Mouse (Mus musculus) MEL (cell line): ENCODE data around the gene Pik3cd. TPM values are rescaled to one million over a fixed set of nuclear protein-coding genes. Genes with fewer than 3 reads are reported as not detected.

Experiments used
- DNase-seq: peaks from one replicate; pipeline ENCODE4 v3.0.0; 2011; ENCODE audit warnings: low read depth, low spot score
- H3K27ac ChIP-seq: 2 replicates; pipeline ENCODE4 v1.5.1; 2012; ENCODE audit warnings: low read depth, mild to moderate bottlenecking, control low read depth, low read length, moderate library complexity; ENCODE audit not compliant: control insufficient read depth
- H3K27me3 ChIP-seq, 2 experiments: fragments of 150-350 bp in 1 of 2; sonication (generic) in 1 of 2; 2 replicates each; pipeline ENCODE4 v1.6.1; 2012; ENCODE audit warnings: low read length in 2 of 2, mild to moderate bottlenecking in 2 of 2, improper control_type of control experiment in 1 of 2, moderate library complexity in 1 of 2; ENCODE audit not compliant: insufficient read depth in 2 of 2, control insufficient read depth in 1 of 2
- H3K36me3 ChIP-seq, 2 experiments: 2 replicates each; pipeline ENCODE4 v1.6.1; 2012 to 2014; ENCODE audit warnings: low read length in 2 of 2, improper control_type of control experiment in 1 of 2, inconsistent platforms in 1 of 2, mild to moderate bottlenecking in 1 of 2; ENCODE audit not compliant: insufficient read depth in 2 of 2, control insufficient read depth in 1 of 2
- H3K4me1 ChIP-seq, 2 experiments: fragments of 150-350 bp in 1 of 2; sonication (generic) in 1 of 2; 2 replicates each; pipeline ENCODE4 v1.6.1; 2012; ENCODE audit warnings: low read length in 2 of 2, improper control_type of control experiment in 1 of 2, mild to moderate bottlenecking in 1 of 2; ENCODE audit not compliant: insufficient read depth in 2 of 2, control insufficient read depth in 1 of 2
- H3K4me3 ChIP-seq, 2 experiments: fragments of 150-350 bp in 1 of 2; sonication (generic) in 1 of 2; 2 replicates each; pipeline ENCODE4 v1.5.1; 2012; ENCODE audit warnings: low read depth in 2 of 2, low read length in 2 of 2, mild to moderate bottlenecking in 2 of 2, moderate library complexity in 2 of 2, control low read depth in 1 of 2, improper control_type of control experiment in 1 of 2; ENCODE audit not compliant: control insufficient read depth in 1 of 2, insufficient read depth in 1 of 2
- H3K79me2 ChIP-seq: 2 replicates; pipeline ENCODE4 v1.6.1; 2012; ENCODE audit warnings: mild to moderate bottlenecking, low read length, moderate library complexity; ENCODE audit not compliant: control insufficient read depth, poor library complexity, insufficient read depth
- H3K9ac ChIP-seq: 2 replicates; pipeline ENCODE4 v1.6.1; 2012; ENCODE audit warnings: low read depth, mild to moderate bottlenecking, control low read depth, low read length, moderate library complexity; ENCODE audit not compliant: control insufficient read depth, poor library complexity, severe bottlenecking
- H3K9me3 ChIP-seq: fragments of 150-350 bp; sonication (generic); replicated peaks from 2 replicates; pipeline ENCODE4 v1.6.1; 2012; ENCODE audit warnings: mild to moderate bottlenecking, low read length, improper control_type of control experiment, moderate library complexity; ENCODE audit not compliant: insufficient read depth
- BHLHE40 ChIP-seq: IDR thresholded peaks from 2 replicates; pipeline ENCODE4 v1.6.1; 2012; ENCODE audit warnings: low read depth, mild to moderate bottlenecking, inconsistent platforms, low read length, improper control_type of control experiment, borderline replicate concordance
- CHD1 ChIP-seq: IDR thresholded peaks from 2 replicates; pipeline ENCODE4 v1.6.1; 2012; ENCODE audit warnings: low read depth, mild to moderate bottlenecking, inconsistent platforms, low read length, improper control_type of control experiment
- CTCF ChIP-seq, 3 experiments: IDR thresholded peaks in 2 of 3; conservative IDR thresholded peaks in 1 of 3; 2 replicates each; pipeline ENCODE4 v1.5.1; 2011 to 2012; ENCODE audit warnings: low read length in 3 of 3, low read depth in 2 of 3, mild to moderate bottlenecking in 2 of 3, improper control_type of control experiment in 1 of 3, inconsistent platforms in 1 of 3, mixed read lengths in 1 of 3, moderate library complexity in 1 of 3; ENCODE audit not compliant: control insufficient read depth in 1 of 3, insufficient read depth in 1 of 3, poor library complexity in 1 of 3, severe bottlenecking in 1 of 3
- E2F4 ChIP-seq: IDR thresholded peaks from 2 replicates; pipeline ENCODE4 v1.6.1; 2011; ENCODE audit warnings: low read depth, low read length, improper control_type of control experiment, borderline replicate concordance
- ELF1 ChIP-seq: IDR thresholded peaks from 2 replicates; pipeline ENCODE4 v1.6.1; 2014; ENCODE audit warnings: low read depth, mild to moderate bottlenecking, inconsistent platforms, low read length, improper control_type of control experiment, moderate library complexity
- EP300 ChIP-seq, 2 experiments: IDR thresholded peaks; 2 replicates each; pipeline ENCODE4 v1.6.1; 2011; ENCODE audit warnings: improper control_type of control experiment in 2 of 2, low read length in 2 of 2, low read depth in 1 of 2, mild to moderate bottlenecking in 1 of 2
- ETS1 ChIP-seq: IDR thresholded peaks from 2 replicates; pipeline ENCODE4 v1.6.1; 2012; ENCODE audit warnings: low read depth, mild to moderate bottlenecking, inconsistent platforms, low read length, improper control_type of control experiment, moderate library complexity
- GABPA ChIP-seq: IDR thresholded peaks from 2 replicates; pipeline ENCODE4 v1.6.1; 2012; ENCODE audit warnings: low read depth, mild to moderate bottlenecking, inconsistent platforms, low read length, improper control_type of control experiment, moderate library complexity
- GATA1 ChIP-seq: IDR thresholded peaks from 2 replicates; pipeline ENCODE4 v1.6.1; 2011; ENCODE audit warnings: low read depth, low read length, improper control_type of control experiment
- MAX ChIP-seq: IDR thresholded peaks from 2 replicates; pipeline ENCODE4 v1.6.1; 2011; ENCODE audit warnings: low read length, improper control_type of control experiment
- MAZ ChIP-seq: IDR thresholded peaks from 2 replicates; pipeline ENCODE4 v1.6.1; 2012; ENCODE audit warnings: low read depth, mild to moderate bottlenecking, inconsistent platforms, low read length, improper control_type of control experiment
- MEF2A ChIP-seq: IDR thresholded peaks from 2 replicates; pipeline ENCODE4 v1.6.1; 2014; ENCODE audit warnings: low read depth, mild to moderate bottlenecking, inconsistent platforms, low read length, improper control_type of control experiment; ENCODE audit not compliant: poor library complexity, insufficient replicate concordance, severe bottlenecking; ENCODE audit errors: extremely low read depth
- MXI1 ChIP-seq: IDR thresholded peaks from 2 replicates; pipeline ENCODE4 v1.6.1; 2011; ENCODE audit warnings: mild to moderate bottlenecking, low read depth, low read length, improper control_type of control experiment
- MYB ChIP-seq: IDR thresholded peaks from 2 replicates; pipeline ENCODE4 v1.6.1; 2011; ENCODE audit warnings: mild to moderate bottlenecking, low read depth, low read length, improper control_type of control experiment
- MYC ChIP-seq: IDR thresholded peaks from 2 replicates; pipeline ENCODE4 v1.6.1; 2011; ENCODE audit warnings: low read depth, mild to moderate bottlenecking, low read length, improper control_type of control experiment, moderate library complexity
- POLR2A ChIP-seq, 2 experiments: IDR thresholded peaks; 2 replicates each; pipeline ENCODE4 v1.6.1; 2011 to 2012; ENCODE audit warnings: low read length in 2 of 2, mild to moderate bottlenecking in 2 of 2, control low read depth in 1 of 2, improper control_type of control experiment in 1 of 2, low read depth in 1 of 2, moderate library complexity in 1 of 2; ENCODE audit not compliant: control insufficient read depth in 1 of 2, insufficient read depth in 1 of 2, poor library complexity in 1 of 2
- POLR2AphosphoS2 ChIP-seq: IDR thresholded peaks from 2 replicates; pipeline ENCODE4 v1.6.1; 2011; ENCODE audit warnings: low read length, improper control_type of control experiment
- POLR2AphosphoS5 ChIP-seq: IDR thresholded peaks from 2 replicates; pipeline ENCODE4 v1.6.1; 2012; ENCODE audit warnings: low read depth, borderline replicate concordance, mild to moderate bottlenecking, inconsistent platforms, low read length, moderate library complexity, mixed read lengths
- RAD21 ChIP-seq: IDR thresholded peaks from 2 replicates; pipeline ENCODE4 v1.6.1; 2011; ENCODE audit warnings: mild to moderate bottlenecking, low read depth, low read length, improper control_type of control experiment
- RCOR1 ChIP-seq: IDR thresholded peaks from 2 replicates; pipeline ENCODE4 v1.6.1; 2012; ENCODE audit warnings: low read depth, mild to moderate bottlenecking, inconsistent platforms, low read length, improper control_type of control experiment
- SMC3 ChIP-seq: IDR thresholded peaks from 2 replicates; pipeline ENCODE4 v1.6.1; 2011; ENCODE audit warnings: low read depth, low read length, improper control_type of control experiment
- TBP ChIP-seq: IDR thresholded peaks from 2 replicates; pipeline ENCODE4 v1.8.0; 2011; ENCODE audit warnings: low read depth, low read length, improper control_type of control experiment
- TCF12 ChIP-seq: IDR thresholded peaks from 2 replicates; pipeline ENCODE4 v1.6.1; 2014; ENCODE audit warnings: low read depth, mild to moderate bottlenecking, inconsistent platforms, low read length, improper control_type of control experiment, moderate library complexity
- UBTF ChIP-seq: IDR thresholded peaks from 2 replicates; pipeline ENCODE4 v1.6.1; 2012; ENCODE audit warnings: low read depth, mild to moderate bottlenecking, inconsistent platforms, low read length, improper control_type of control experiment, moderate library complexity, borderline replicate concordance; ENCODE audit not compliant: insufficient read depth
- USF1 ChIP-seq: IDR thresholded peaks from 2 replicates; pipeline ENCODE4 v1.6.1; 2014; ENCODE audit warnings: low read depth, mild to moderate bottlenecking, inconsistent platforms, low read length, improper control_type of control experiment, moderate library complexity
- USF2 ChIP-seq, 2 experiments: IDR thresholded peaks; 2 replicates each; pipeline ENCODE4 v1.6.1; 2011 to 2012; ENCODE audit warnings: improper control_type of control experiment in 2 of 2, low read length in 2 of 2, borderline replicate concordance in 1 of 2, inconsistent platforms in 1 of 2, low read depth in 1 of 2, mild to moderate bottlenecking in 1 of 2; ENCODE audit not compliant: insufficient read depth in 1 of 2
- ZC3H11A ChIP-seq: IDR thresholded peaks from 2 replicates; pipeline ENCODE4 v1.6.1; 2012; ENCODE audit warnings: low read depth, mild to moderate bottlenecking, inconsistent platforms, low read length, improper control_type of control experiment
- ZKSCAN1 ChIP-seq: IDR thresholded peaks from 2 replicates; pipeline ENCODE4 v1.6.1; 2012; ENCODE audit warnings: low read depth, mild to moderate bottlenecking, inconsistent platforms, low read length, improper control_type of control experiment, moderate library complexity
- polyA plus RNA-seq, 2 experiments: library from polyadenylated mRNA; stranded (reverse) in 1 of 2; unstranded in 1 of 2; fragments of >175 nt in 1 of 2; fragments of >200 nt in 1 of 2; gene quantifications; 2 replicates each; pipeline versions ENCODE4 v1.2.1 to v1.2.4; 2012; ENCODE audit warnings: low replicate concordance in 2 of 2, low read depth in 1 of 2; ENCODE audit not compliant: insufficient read length in 2 of 2, insufficient read depth in 1 of 2, missing spikeins in 1 of 2
- total RNA-seq: library from RNA; depleted of rRNA; stranded (reverse); fragments of 300-350 nt; gene quantifications from 2 replicates; pipeline ENCODE4 v1.2.3, GENCODE M21; 2012

Gene Pik3cd
- total and polyA plus RNA-seq, 3 experiments: 45.9 to 152 (median 49.8) TPM

DNA sequence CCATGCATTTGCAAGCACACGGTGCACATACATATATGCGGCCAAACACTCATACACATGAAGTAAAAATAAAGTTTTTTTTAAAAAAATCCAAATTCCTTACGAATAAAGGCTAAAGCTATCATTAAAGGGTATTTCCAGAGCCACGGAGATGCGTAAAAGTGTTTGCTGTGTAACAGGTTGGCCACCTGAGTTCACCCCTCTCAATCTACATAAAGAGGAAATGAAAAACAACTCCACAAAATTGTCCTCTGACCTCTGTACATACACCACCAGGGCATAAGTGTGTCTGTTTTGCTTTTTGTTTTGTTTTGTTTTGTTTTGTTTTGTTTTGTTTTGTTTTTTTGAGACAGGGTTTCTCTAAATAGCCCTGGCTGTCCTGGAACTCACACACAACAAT is 29.6 kb downstream of the Pik3cd start:
- no peaks in the 10 kb centered on the region for H3K4me1 ChIP-seq
- no peaks in the 10 kb centered on the region for H3K79me2 ChIP-seq
- H3K4me3 ChIP-seq: no peak overlapping the region
- no peak overlapping the region for H3K27ac ChIP-seq
- no peak for TF ChIP-seq POLR2AphosphoS5
- no peak for TF ChIP-seq CHD1
- TF ChIP-seq MAZ: no peak
- no peak for TF ChIP-seq EP300 (IDR thresholded peaks at IDR 0.05; ENCODE audit: low read depth in 1 of 2, low read length in 2 of 2)
- TF ChIP-seq MAX: no peak
- no peak for TF ChIP-seq ZKSCAN1
- TF ChIP-seq MYB: no peak
- no peak for TF ChIP-seq ETS1
- no peak for TF ChIP-seq USF2 (IDR thresholded peaks at IDR 0.05; ENCODE audit: borderline replicate concordance in 1 of 2, insufficient read depth in 1 of 2, low read depth in 1 of 2, low read length in 2 of 2)
- TF ChIP-seq USF1: no peak
- TF ChIP-seq GATA1: no peak
- TF ChIP-seq ELF1: no peak
- TF ChIP-seq ZC3H11A: no peak
- no peak for TF ChIP-seq SMC3
- no peak for TF ChIP-seq MEF2A
- no peak for TF ChIP-seq CTCF (IDR thresholded peaks at IDR 0.05 in 2 of 3, conservative IDR thresholded peaks at IDR 0.05 in 1 of 3; ENCODE audit: control insufficient read depth in 1 of 3, insufficient read depth in 1 of 3, low read depth in 2 of 3, low read length in 3 of 3, poor library complexity in 1 of 3, severe bottlenecking in 1 of 3)
- no peak for TF ChIP-seq TCF12
- no peak for TF ChIP-seq POLR2AphosphoS2
- H3K9ac ChIP-seq: no peak overlapping the region
- no peaks in the 10 kb centered on the region for H3K27me3 ChIP-seq
- H3K9me3 ChIP-seq: no peaks in the 10 kb centered on the region
- H3K36me3 ChIP-seq: peaks cover 0 to 7% of the 10 kb centered on the region in 2 experiments; a peak in 2 of 4 replicates
- no peak for DNase-seq

DNA sequence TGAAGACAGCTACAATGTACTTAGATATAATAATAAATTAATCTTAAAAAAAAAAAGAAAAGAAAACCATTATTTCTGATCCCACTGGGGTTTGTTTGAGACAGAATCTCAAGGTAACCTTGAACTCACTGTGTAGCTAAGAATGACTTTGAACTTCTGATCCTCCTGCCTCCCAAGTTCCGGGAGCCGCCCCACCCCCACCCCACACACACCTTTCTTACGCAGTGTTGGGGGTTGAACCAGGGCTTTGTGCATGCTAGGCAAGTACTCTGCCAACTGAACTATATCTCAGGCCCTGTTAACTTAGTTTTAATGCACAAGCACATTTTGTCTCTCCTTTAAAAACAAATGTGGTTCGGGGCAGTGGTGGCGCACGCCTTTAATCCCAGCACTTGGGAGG is 31.2 kb downstream of the Pik3cd start:
- Histone ChIP-seq H3K79me2 (no peaks in the 10 kb centered on the region), H3K27me3 (no peaks in the 10 kb centered on the region), H3K9ac (no peak overlapping the region), H3K4me3 (no peak overlapping the region), H3K27ac (no peak overlapping the region), H3K9me3 (no peaks in the 10 kb centered on the region), H3K36me3 (peaks cover 0 to 7% of the 10 kb centered on the region in 2 experiments; a peak in 2 of 4 replicates), H3K4me1 (no peaks in the 10 kb centered on the region)
- no peak for DNase-seq
- TF ChIP-seq USF1 (no peak), RAD21 (no peak), UBTF (no peak), MAZ (no peak), GABPA (no peak), BHLHE40 (no peak), ZC3H11A (no peak), MEF2A (no peak), CHD1 (no peak), CTCF (IDR thresholded peaks at IDR 0.05 in 2 of 3, conservative IDR thresholded peaks at IDR 0.05 in 1 of 3; ENCODE audit: control insufficient read depth in 1 of 3, insufficient read depth in 1 of 3, low read depth in 2 of 3, low read length in 3 of 3, poor library complexity in 1 of 3, severe bottlenecking in 1 of 3) (no peak), TCF12 (no peak), POLR2A (IDR thresholded peaks at IDR 0.05; ENCODE audit: control insufficient read depth in 1 of 2, insufficient read depth in 1 of 2, low read depth in 1 of 2, low read length in 2 of 2, poor library complexity in 1 of 2) (no peak), RCOR1 (no peak), MYC (no peak), E2F4 (no peak), TBP (no peak), SMC3 (no peak), MXI1 (no peak), POLR2AphosphoS2 (no peak)
